Mouse (Mus musculus) midbrain, embryonic 11.5 days (tissue): ENCODE measurements at regions not wholly inside any gene's neighbourhood (a gene's known extent, or its start where the extent isn't known, plus 50 kb on each side); places are given as distances from the start of the nearest gene placed in this dataset.

Source experiments
- ATAC-seq: fragments of 200-750 bp; cut with Nextera tagmentation; 2 replicates; pipeline ENCODE4 v1.8.0; 2017; ENCODE audit warnings: moderate TSS enrichment, moderate library complexity; ENCODE audit not compliant: low FRiP score
- DNase-seq: peaks from one replicate; pipeline ENCODE4 v3.0.0; 2015; ENCODE audit warnings: low spot score; ENCODE audit errors: missing footprints
- H3K27ac ChIP-seq: fragments of 300-500 bp; sonication (generic); 2 replicates; pipeline ENCODE4 v1.5.1; 2014; ENCODE audit warnings: low read depth, low read length
- H3K27me3 ChIP-seq: fragments of 300-500 bp; sonication (generic); 2 replicates; pipeline ENCODE4 v1.6.1; 2014; ENCODE audit warnings: mild to moderate bottlenecking, low read length, moderate library complexity, mixed read lengths; ENCODE audit not compliant: control insufficient read depth, insufficient read depth
- H3K36me3 ChIP-seq: fragments of 300-500 bp; sonication (generic); 2 replicates; pipeline ENCODE4 v1.6.1; 2014; ENCODE audit warnings: mild to moderate bottlenecking, low read length, moderate library complexity, mixed read lengths; ENCODE audit not compliant: control insufficient read depth, insufficient read depth
- H3K4me1 ChIP-seq: fragments of 300-500 bp; sonication (generic); 2 replicates; pipeline ENCODE4 v1.6.1; 2014; ENCODE audit warnings: low read length; ENCODE audit not compliant: control insufficient read depth, insufficient read depth
- H3K4me2 ChIP-seq: fragments of 300-500 bp; sonication (generic); 2 replicates; pipeline ENCODE4 v1.6.1; 2014; ENCODE audit warnings: mild to moderate bottlenecking, moderate library complexity
- H3K4me3 ChIP-seq: fragments of 300-500 bp; sonication (generic); 2 replicates; pipeline ENCODE4 v1.5.1; 2014; ENCODE audit warnings: low read depth, low read length
- H3K9ac ChIP-seq: fragments of 300-500 bp; sonication (generic); 2 replicates; pipeline ENCODE4 v1.6.1; 2014; ENCODE audit warnings: low read length
- H3K9me3 ChIP-seq: fragments of 300-500 bp; sonication (generic); 2 replicates; pipeline ENCODE4 v1.6.1; 2016; ENCODE audit warnings: low read length; ENCODE audit not compliant: control insufficient read depth
- WGBS: fragments of 180-500 bp; shearing (Covaris S2); extraction: QIAGEN DNeasy Blood & Tissue Kit; methylation state at CpG from one replicate; pipeline ENCODE4 v1.1.7; 2014; 5-methylcytosine and 5-hydroxymethylcytosine counted together

DNA sequence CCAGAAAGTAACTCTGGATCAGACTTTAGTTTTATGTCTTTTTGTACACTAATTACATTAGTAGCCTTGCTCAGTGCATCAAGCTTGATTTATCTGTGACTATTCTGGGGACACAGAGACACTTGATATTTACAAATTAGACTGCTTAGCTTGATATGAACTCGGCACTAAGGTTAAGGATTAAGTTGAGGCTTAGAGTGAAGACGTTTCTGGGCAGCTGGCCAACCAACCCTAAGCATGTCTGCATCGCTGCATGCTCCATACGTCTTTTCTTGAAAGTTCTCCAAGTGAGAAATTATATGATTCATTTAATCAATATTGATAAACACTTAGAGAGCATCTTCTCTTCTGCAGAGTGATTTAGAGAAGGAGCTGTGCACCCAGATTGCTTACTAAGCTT is 352.6 kb upstream of the Slitrk1 start:
- DNase-seq, result no peak
- Histone ChIP-seq H3K27ac (no peak overlapping the region), H3K36me3 (no peaks in the 10 kb centered on the region)

DNA sequence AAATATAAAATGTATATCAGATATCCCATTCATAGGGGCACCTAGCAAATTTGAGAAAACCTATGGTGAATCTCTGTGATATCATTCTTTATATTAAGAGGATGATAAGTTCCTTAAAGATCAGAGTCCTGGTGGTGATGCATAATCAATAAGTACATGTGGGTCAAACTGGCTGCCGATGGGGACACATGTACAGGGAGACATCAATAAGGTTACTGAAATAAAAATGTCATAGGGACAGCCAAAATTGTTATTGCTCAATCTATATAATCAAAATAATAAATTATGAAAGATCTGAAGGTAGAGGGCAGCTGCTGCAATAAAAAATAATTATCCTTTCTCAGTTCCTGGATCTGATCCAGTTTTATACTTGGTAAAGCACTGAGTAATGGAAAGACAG is 348.0 kb upstream of the Slitrk1 start:
- H3K36me3 ChIP-seq, result no peaks in the 10 kb centered on the region
- no peak for ATAC-seq
- no peak for DNase-seq
- H3K27me3 ChIP-seq, result no peaks in the 10 kb centered on the region
- H3K9ac ChIP-seq, result no peak overlapping the region
- 91% methylated on average over 1 of the region's 1 CpGs for WGBS
- H3K4me2 ChIP-seq, result no peak overlapping the region
- H3K4me1 ChIP-seq, result no peaks in the 10 kb centered on the region
- H3K27ac ChIP-seq, result no peak overlapping the region
- H3K9me3 ChIP-seq, result no peaks in the 10 kb centered on the region
- H3K4me3 ChIP-seq, result no peak overlapping the region

More for the DNA sequence above, 352.6 kb upstream of the Slitrk1 start:
- Histone ChIP-seq H3K9ac (no peak overlapping the region), H3K27me3 (no peaks in the 10 kb centered on the region), H3K4me1 (no peaks in the 10 kb centered on the region), H3K9me3 (no peaks in the 10 kb centered on the region), H3K4me2 (no peak overlapping the region), H3K4me3 (no peak overlapping the region)
- 81% methylated on average over 4 of the region's 4 CpGs for WGBS
- no peak for ATAC-seq

DNA sequence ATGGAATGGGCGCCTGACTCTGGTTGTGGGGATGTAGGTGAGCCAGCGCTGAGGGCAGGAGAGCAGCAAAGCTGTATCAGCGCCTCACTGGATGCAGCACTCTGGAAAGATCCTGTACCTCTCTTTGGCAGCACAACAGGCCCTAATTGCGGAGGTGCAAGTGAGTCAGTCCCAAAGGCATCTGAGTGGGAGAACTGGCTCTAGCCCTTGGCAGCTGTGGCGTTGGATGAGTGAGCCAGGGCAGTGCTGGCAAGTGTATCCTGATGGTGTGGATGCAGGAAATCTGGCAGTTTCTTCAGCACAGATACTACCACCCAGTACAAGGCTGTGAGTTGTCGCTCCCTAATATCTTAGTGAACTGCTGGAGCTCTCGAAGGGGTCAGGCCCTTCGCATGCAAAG is 300.9 kb upstream of the Slitrk1 start:
- Histone ChIP-seq H3K27ac (no peak overlapping the region), H3K4me1 (no peaks in the 10 kb centered on the region), H3K36me3 (no peaks in the 10 kb centered on the region), H3K9ac (no peak overlapping the region), H3K27me3 (no peaks in the 10 kb centered on the region), H3K4me3 (no peak overlapping the region), H3K4me2 (no peak overlapping the region), H3K9me3 (no peaks in the 10 kb centered on the region)
- no peak for ATAC-seq
- WGBS, result 88% methylated on average over 8 of the region's 8 CpGs
- no peak for DNase-seq

DNA sequence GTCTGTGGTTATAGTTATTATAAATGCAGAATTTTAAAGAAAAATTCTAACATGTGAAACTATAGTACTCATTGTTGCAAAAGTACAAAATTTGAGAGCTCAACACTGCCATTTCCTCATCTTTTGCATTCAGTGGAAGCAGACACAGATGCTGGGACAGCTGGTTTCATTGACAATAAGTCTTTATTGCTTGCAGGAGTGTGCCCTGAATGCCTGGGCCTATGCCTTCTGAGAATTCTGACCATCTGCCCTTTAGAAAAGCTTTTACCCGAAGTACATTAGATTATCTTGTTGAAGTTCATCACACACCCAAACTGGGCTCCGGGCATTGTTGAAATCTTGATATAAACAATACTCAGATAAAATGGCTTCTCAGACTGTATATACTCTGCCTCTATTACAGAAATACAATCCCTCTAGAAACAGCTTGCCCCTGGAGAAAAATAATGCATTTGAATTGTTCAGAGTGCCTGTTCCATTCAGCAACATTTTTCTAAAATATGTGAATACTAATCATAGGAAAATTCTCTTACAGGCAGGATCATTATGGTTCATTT is 266.1 kb upstream of the Slitrk1 start:
- H3K9ac ChIP-seq, result no peak overlapping the region
- H3K9me3 ChIP-seq, result no peaks in the 10 kb centered on the region
- H3K36me3 ChIP-seq, result no peaks in the 10 kb centered on the region
- no peaks in the 10 kb centered on the region for H3K27me3 ChIP-seq
- no peak for DNase-seq
- H3K4me2 ChIP-seq, result no peak overlapping the region
- WGBS, result 67% methylated on average over 2 of the region's 2 CpGs
- no peak overlapping the region for H3K27ac ChIP-seq
- H3K4me1 ChIP-seq, result no peaks in the 10 kb centered on the region
- H3K4me3 ChIP-seq, result no peak overlapping the region
- peak; percentile 78 for ATAC-seq

DNA sequence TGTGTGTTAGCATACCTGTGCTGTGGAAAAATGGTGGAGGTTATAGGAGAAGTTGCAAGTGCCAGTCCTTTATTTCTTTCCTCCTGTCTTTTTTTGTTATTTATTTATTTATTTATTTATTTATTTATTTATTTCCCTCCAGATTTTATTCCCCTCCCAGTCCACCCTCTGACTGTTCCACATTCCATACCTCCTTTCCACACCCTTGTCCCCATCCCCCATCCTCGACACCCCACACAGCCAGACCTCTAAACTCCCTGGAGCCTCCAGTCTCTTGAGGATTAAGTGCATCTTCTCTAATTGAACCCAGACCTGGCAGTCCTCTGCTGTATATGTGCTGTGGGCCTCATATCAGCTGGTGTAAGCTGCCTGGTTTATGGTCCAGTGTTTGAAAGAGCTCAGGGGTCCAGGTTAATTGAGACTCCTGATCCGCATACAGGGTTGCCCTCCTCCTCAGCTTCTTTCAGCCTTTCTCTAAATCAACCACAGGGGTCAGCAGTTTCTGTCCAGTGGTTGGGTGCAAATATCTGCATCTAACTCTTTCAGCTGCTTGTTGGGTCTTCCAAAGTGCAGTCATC is 262.7 kb upstream of the Slitrk1 start:
- no peak overlapping the region for H3K9ac ChIP-seq
- no peak for ATAC-seq
- 71% methylated on average over 2 of the region's 2 CpGs for WGBS

DNA sequence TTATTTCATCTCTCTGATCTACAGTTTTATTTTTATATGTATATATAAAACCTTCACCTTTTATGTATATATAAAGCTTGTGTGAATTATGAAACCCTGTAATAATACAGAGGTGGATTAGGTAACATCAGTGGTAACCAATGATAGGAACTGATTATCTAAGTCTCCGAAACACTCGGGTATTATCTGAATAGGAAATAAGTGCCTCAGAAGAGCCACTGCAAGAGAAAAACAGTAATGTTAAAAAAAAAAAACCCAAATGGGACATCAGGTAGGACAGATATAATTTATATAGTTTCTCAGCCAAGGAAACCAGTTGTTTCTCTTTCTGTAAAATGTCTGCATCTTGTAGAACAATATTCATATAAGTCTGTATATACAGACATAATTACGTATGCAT is 261.9 kb upstream of the Slitrk1 start:
- WGBS, result 94% methylated on average over 3 of the region's 3 CpGs
- no peak overlapping the region for H3K27ac ChIP-seq

More for the DNA sequence above, 262.7 kb upstream of the Slitrk1 start:
- H3K4me3 ChIP-seq, result no peak overlapping the region
- DNase-seq, result no peak
- no peaks in the 10 kb centered on the region for H3K9me3 ChIP-seq
- H3K27ac ChIP-seq, result no peak overlapping the region
- H3K4me1 ChIP-seq, result no peaks in the 10 kb centered on the region
- H3K4me2 ChIP-seq, result no peak overlapping the region
- no peaks in the 10 kb centered on the region for H3K27me3 ChIP-seq
- no peaks in the 10 kb centered on the region for H3K36me3 ChIP-seq

More for the DNA sequence above, 261.9 kb upstream of the Slitrk1 start:
- Histone ChIP-seq H3K9me3 (no peaks in the 10 kb centered on the region), H3K9ac (no peak overlapping the region), H3K36me3 (no peaks in the 10 kb centered on the region), H3K4me3 (no peak overlapping the region), H3K27me3 (no peaks in the 10 kb centered on the region), H3K4me1 (no peaks in the 10 kb centered on the region), H3K4me2 (no peak overlapping the region)
- ATAC-seq (no peak), DNase-seq (no peak)
